9 mouse cellular contexts compared by ENCODE assay signal in genomic region chr9:50774026-50774462, GRCm38 (mm10). TPM values are rescaled to one million over a fixed set of nuclear protein-coding genes. Genes with fewer than 3 reads are reported as not detected.
DNase-seq lines count a peak whose midpoint lies in the region; ATAC-seq and TF ChIP-seq lines count a peak whose summit lies in the region.
"Had no signal": no experiment of that assay in that cellular context is flagged by ENCODE, and none has a peak within 500 bp of the region (broad histone marks: within the 10 kb centered on the region; RNA-seq: fewer than 3 reads in every experiment).

No protein-coding gene starts in this region.

- DNase-seq in heart, postnatal 0 days (ENCODE audit: low spot score) = no peak
- DNase-seq in heart, adult 11 months = no peak
- peak; percentile 67 for DNase-seq in MEL-GATA-1-ER (ENCODE audit: extremely low read depth, low read depth)
- no peak for DNase-seq in thymus, postnatal 14 days
- DNase-seq in cerebellum, adult 11 months = no peak
- no peak for DNase-seq in urinary bladder, postnatal 14 days (ENCODE audit: low spot score)
- DNase-seq: cerebellum, postnatal 10 days had no signal

- no peak for TF ChIP-seq EP300 in heart, postnatal 0 days (IDR thresholded peaks at IDR 0.05; ENCODE audit: low read depth)

- no peak for ATAC-seq in heart, postnatal 0 days (ENCODE audit: insufficient read depth, low read depth)
- no peak for ATAC-seq in hindbrain, embryonic 16.5 days
- no peak for ATAC-seq in midbrain, embryonic 15.5 days (replicated peaks)

- peak overlapping the region; percentile 80 for H3K4me2 ChIP-seq in heart, postnatal 0 days (ENCODE audit: low read depth, low read length)
- peak overlapping the region; percentile 86 for H3K4me2 ChIP-seq in hindbrain, embryonic 16.5 days (ENCODE audit: low read length)
- H3K4me2 ChIP-seq in midbrain, embryonic 15.5 days = peak overlapping the region; percentile 80

- no peak for TF ChIP-seq CTCF in heart, postnatal 0 days (IDR thresholded peaks at IDR 0.05; ENCODE audit: low read depth)

- peaks cover 21% of the 10 kb centered on the region; the same call in 1 of the 2 replicates for H3K4me1 ChIP-seq in heart, postnatal 0 days (ENCODE audit: control insufficient read depth, insufficient read depth)
- H3K4me1 ChIP-seq in hindbrain, embryonic 16.5 days (ENCODE audit: control insufficient read depth, insufficient read depth, low read depth, low read length) = peaks cover 16% of the 10 kb centered on the region
- peaks cover 37% of the 10 kb centered on the region for H3K4me1 ChIP-seq in midbrain, embryonic 15.5 days

- no peak overlapping the region for H3K4me3 ChIP-seq in heart, postnatal 0 days (ENCODE audit: low read depth, low read length)
- peak overlapping the region; percentile 95 for H3K4me3 ChIP-seq in hindbrain, embryonic 16.5 days (ENCODE audit: low read length)
- peak overlapping the region; percentile 64 for H3K4me3 ChIP-seq in midbrain, embryonic 15.5 days

- peaks cover 16% of the 10 kb centered on the region; the same call in 1 of the 2 replicates for H3K36me3 ChIP-seq in heart, postnatal 0 days (replicated peaks; ENCODE audit: control insufficient read depth, insufficient read depth, low read length)
- no peaks in the 10 kb centered on the region for H3K36me3 ChIP-seq in hindbrain, embryonic 16.5 days (ENCODE audit: control insufficient read depth, insufficient read depth, low read length)
- 0 out of 2 replicates have a peak, but pooled peaks cover 3% of the 10 kb centered on the region for H3K36me3 ChIP-seq in midbrain, embryonic 15.5 days (replicated peaks)

- H3K9me3 ChIP-seq in heart, postnatal 0 days (replicated peaks; ENCODE audit: control insufficient read depth, low read length) = no peaks in the 10 kb centered on the region
- H3K9me3 ChIP-seq in hindbrain, embryonic 16.5 days (ENCODE audit: control insufficient read depth, low read length) = no peaks in the 10 kb centered on the region
- H3K9me3 ChIP-seq in midbrain, embryonic 15.5 days = no peaks in the 10 kb centered on the region

- no peaks in the 10 kb centered on the region for H3K27me3 ChIP-seq in heart, postnatal 0 days (ENCODE audit: control insufficient read depth, insufficient read depth, low read length)
- H3K27me3 ChIP-seq in hindbrain, embryonic 16.5 days (replicated peaks; ENCODE audit: control insufficient read depth, insufficient read depth, low read length) = no peaks in the 10 kb centered on the region
- no peaks in the 10 kb centered on the region for H3K27me3 ChIP-seq in midbrain, embryonic 15.5 days (replicated peaks)

- H3K9ac ChIP-seq in heart, postnatal 0 days (replicated peaks; ENCODE audit: low read depth, low read length) = 0 out of 2 replicates have a peak overlapping the region, but pooled peaks have one; percentile 84
- H3K9ac ChIP-seq in hindbrain, embryonic 16.5 days (ENCODE audit: low read depth, low read length) = peak overlapping the region; percentile 53
- no peak overlapping the region; the same call in 1 of the 2 replicates for H3K9ac ChIP-seq in midbrain, embryonic 15.5 days

- 74% methylated on average over 4 of the region's 4 CpGs for WGBS in heart, postnatal 0 days
- 77% methylated on average over 4 of the region's 4 CpGs for WGBS in hindbrain, embryonic 16.5 days
- WGBS in midbrain, embryonic 15.5 days = 75% methylated on average over 4 of the region's 4 CpGs

- no peak overlapping the region for H3K27ac ChIP-seq in heart, postnatal 0 days (ENCODE audit: low read depth)
- no peak overlapping the region; the same call in 1 of the 2 replicates for H3K27ac ChIP-seq in hindbrain, embryonic 16.5 days (ENCODE audit: low read depth, low read length)
- H3K27ac ChIP-seq in midbrain, embryonic 15.5 days = peak overlapping the region; percentile 94

RNA-seq across cellular contexts. Expression of gene Alg9, which starts 0.8 kb away (rescaled TPM):
- total RNA-seq in heart, postnatal 0 days (2014; rRNA removed; ENCODE audit: low replicate concordance) = 23.9 and 24.2 TPM in 2 replicates
- 11.4 and 11.9 TPM in 2 replicates for polyA plus RNA-seq in heart, postnatal 0 days (2015; fragmentation: Nextera tagmentation; extraction: Ambion mirVana)
- 57.9 and 65.7 TPM in 2 replicates for polyA plus RNA-seq in hindbrain, embryonic 16.5 days (2015; fragmentation: Nextera tagmentation; extraction: Ambion mirVana)
- polyA plus RNA-seq in midbrain, embryonic 15.5 days (2015; fragmentation: Nextera tagmentation; extraction: Ambion mirVana) = 60.3 and 63.1 TPM in 2 replicates

RNA-seq across cellular contexts. Expression of gene 1110032A03Rik, which starts 1.3 kb away (rescaled TPM):
- total RNA-seq in heart, postnatal 0 days (2014; rRNA removed; ENCODE audit: low replicate concordance) = 8.0 and 39.5 TPM in 2 replicates
- polyA plus RNA-seq in heart, postnatal 0 days (2015; fragmentation: Nextera tagmentation; extraction: Ambion mirVana) = 32.6 and 36.8 TPM in 2 replicates
- polyA plus RNA-seq in hindbrain, embryonic 16.5 days (2015; fragmentation: Nextera tagmentation; extraction: Ambion mirVana) = 57.7 and 61.7 TPM in 2 replicates
- polyA plus RNA-seq in midbrain, embryonic 15.5 days (2015; fragmentation: Nextera tagmentation; extraction: Ambion mirVana) = 52.3 TPM in 2 replicates

RNA-seq across cellular contexts. Expression of gene Fdxacb1, which starts 6.0 kb away (rescaled TPM):
- 7.4 and 10.0 TPM in 2 replicates for total RNA-seq in heart, postnatal 0 days (2014; rRNA removed; ENCODE audit: low replicate concordance)
- 7.9 and 8.1 TPM in 2 replicates for polyA plus RNA-seq in heart, postnatal 0 days (2015; fragmentation: Nextera tagmentation; extraction: Ambion mirVana)
- 10.7 and 11.1 TPM in 2 replicates for polyA plus RNA-seq in hindbrain, embryonic 16.5 days (2015; fragmentation: Nextera tagmentation; extraction: Ambion mirVana)
- 12.0 and 12.3 TPM in 2 replicates for polyA plus RNA-seq in midbrain, embryonic 15.5 days (2015; fragmentation: Nextera tagmentation; extraction: Ambion mirVana)

RNA-seq across cellular contexts. Expression of gene Hspb2, which starts 21.9 kb away (rescaled TPM):
- 241 and 266 TPM in 2 replicates for total RNA-seq in heart, postnatal 0 days (2014; rRNA removed; ENCODE audit: low replicate concordance)
- 309 and 313 TPM in 2 replicates for polyA plus RNA-seq in heart, postnatal 0 days (2015; fragmentation: Nextera tagmentation; extraction: Ambion mirVana)
- polyA plus RNA-seq in hindbrain, embryonic 16.5 days (2015; fragmentation: Nextera tagmentation; extraction: Ambion mirVana) = 1.1 and 5.2 TPM in 2 replicates
- polyA plus RNA-seq in midbrain, embryonic 15.5 days (2015; fragmentation: Nextera tagmentation; extraction: Ambion mirVana) = 0.87 and 1.1 TPM in 2 replicates

RNA-seq across cellular contexts. Expression of gene Cryab, which starts 22.9 kb away (rescaled TPM):
- 758 and 766 TPM in 2 replicates for total RNA-seq in heart, postnatal 0 days (2014; rRNA removed; ENCODE audit: low replicate concordance)
- 1,736 and 1,781 TPM in 2 replicates for polyA plus RNA-seq in heart, postnatal 0 days (2015; fragmentation: Nextera tagmentation; extraction: Ambion mirVana)
- polyA plus RNA-seq in hindbrain, embryonic 16.5 days (2015; fragmentation: Nextera tagmentation; extraction: Ambion mirVana) = 16.3 and 20.9 TPM in 2 replicates
- 10.7 and 11.8 TPM in 2 replicates for polyA plus RNA-seq in midbrain, embryonic 15.5 days (2015; fragmentation: Nextera tagmentation; extraction: Ambion mirVana)
